Mouse (Mus musculus) forebrain, embryonic 16.5 days (tissue): ENCODE measurements around the gene Ints2. TPM values are rescaled to one million over a fixed set of nuclear protein-coding genes. Genes with fewer than 3 reads are reported as not detected.
A peak's percentile ranks its signal among the peaks of the same experiment; 100 is the strongest.
"Not testable (repeated sequence)": the region's sequence is repeated elsewhere in the genome, so short reads cannot be mapped to it uniquely, and the experiment has no call there.

Experiments used
- ATAC-seq: fragments of 200-750 bp; cut with Nextera tagmentation; 2 replicates; pipeline ENCODE4 v1.8.0; 2017; ENCODE audit warnings: mild to moderate bottlenecking, moderate library complexity
- H3K27ac ChIP-seq: fragments of 300-500 bp; sonication (generic); 2 replicates; pipeline ENCODE4 v1.5.1; 2014; ENCODE audit warnings: low read length, control low read depth
- H3K27me3 ChIP-seq: fragments of 300-500 bp; sonication (generic); replicated peaks from 2 replicates; pipeline ENCODE4 v1.6.1; 2014; ENCODE audit warnings: low read length; ENCODE audit not compliant: control insufficient read depth, insufficient read depth
- H3K36me3 ChIP-seq: fragments of 300-500 bp; sonication (generic); 2 replicates; pipeline ENCODE4 v1.6.1; 2014; ENCODE audit not compliant: control insufficient read depth, insufficient read depth
- H3K4me1 ChIP-seq: fragments of 300-500 bp; sonication (generic); replicated peaks from 2 replicates; pipeline ENCODE4 v1.6.1; 2014; ENCODE audit warnings: low read length; ENCODE audit not compliant: control insufficient read depth, insufficient read depth
- H3K4me2 ChIP-seq: fragments of 300-500 bp; sonication (generic); 2 replicates; pipeline ENCODE4 v1.6.1; 2014; ENCODE audit warnings: mild to moderate bottlenecking, low read length, control low read depth
- H3K4me3 ChIP-seq: fragments of 300-500 bp; sonication (generic); replicated peaks from 2 replicates; pipeline ENCODE4 v1.5.1; 2014; ENCODE audit warnings: mild to moderate bottlenecking, low read length, control low read depth
- H3K9ac ChIP-seq: fragments of 300-500 bp; sonication (generic); replicated peaks from 2 replicates; pipeline ENCODE4 v1.6.1; 2014; ENCODE audit warnings: low read depth, low read length, control low read depth
- H3K9me3 ChIP-seq: fragments of 300-500 bp; sonication (generic); 2 replicates; pipeline ENCODE4 v1.6.1; 2016; ENCODE audit warnings: low read length; ENCODE audit not compliant: control insufficient read depth
- WGBS: fragments of 180-500 bp; shearing (Covaris S2); extraction: QIAGEN DNeasy Blood & Tissue Kit; methylation state at CpG from one replicate; pipeline ENCODE4 v1.1.7; 2014; 5-methylcytosine and 5-hydroxymethylcytosine counted together
- polyA plus RNA-seq: library from polyadenylated mRNA; unstranded; fragments of >200 nt; fragmentation: Nextera tagmentation; extraction: Ambion mirVana; gene quantifications from 2 replicates; pipeline ENCODE4 v1.2.1, GENCODE M21; 2015

The Ints2 gene
- polyA plus RNA-seq, result 31.0 and 32.9 TPM in 2 replicates

DNA sequence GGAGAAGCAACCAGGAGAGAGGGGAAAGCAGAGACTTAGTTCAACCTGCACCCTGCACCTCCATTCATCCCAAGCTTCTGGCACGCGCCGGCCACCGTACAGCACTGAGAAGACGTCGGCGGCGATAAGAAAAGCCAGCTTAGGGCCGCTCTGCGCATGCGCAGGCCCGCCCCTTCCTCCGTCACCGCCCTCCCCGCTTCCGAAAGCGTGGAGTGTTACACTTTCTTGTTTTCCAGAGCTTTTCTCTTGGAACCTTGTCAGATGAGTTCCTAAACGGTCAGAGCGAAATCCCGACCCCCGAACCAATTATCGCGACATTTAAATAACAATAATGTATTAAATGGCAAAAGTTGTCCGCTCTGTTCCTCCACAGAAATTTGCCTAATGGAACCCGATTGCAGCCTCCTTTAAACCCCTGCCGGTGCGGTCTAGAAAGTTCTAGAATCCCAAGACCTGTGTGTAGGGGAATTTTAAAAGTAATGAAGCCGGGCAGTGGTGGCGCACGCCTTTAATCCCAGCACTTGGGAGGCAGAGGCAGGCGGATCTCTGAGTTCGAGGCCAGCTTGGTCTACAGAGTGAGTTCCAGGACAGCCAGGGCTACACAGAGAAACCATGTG, at the start of gene Ints2:
Gene Ints2, minus strand, starts transcription at position 116 of the 617 bp plus-strand sequence.
- WGBS, result 8% methylated on average over 32 of the region's 32 CpGs
- peak; percentile 96 for ATAC-seq

DNA sequence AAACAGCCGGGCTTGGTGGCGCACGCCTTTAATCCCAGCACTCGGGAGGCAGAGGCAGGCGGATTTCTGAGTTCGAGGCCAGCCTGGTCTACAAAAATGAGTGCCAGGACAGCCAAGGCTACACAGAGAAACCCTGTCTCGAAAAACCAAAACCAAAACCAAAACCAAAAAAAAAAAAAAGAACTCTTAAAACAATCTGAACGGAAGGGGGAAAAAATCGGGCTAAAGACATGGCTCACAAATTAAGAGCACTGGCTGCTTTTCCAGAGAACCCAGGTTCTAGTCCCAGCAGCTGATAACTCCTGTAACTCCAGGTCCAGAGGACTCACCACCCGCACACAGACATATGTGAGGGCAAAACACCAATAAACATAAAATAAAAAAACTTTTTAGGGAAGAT, 34.8 kb upstream of the Ints2 start:
- 95% methylated on average over 10 of the region's 10 CpGs for WGBS
- H3K27ac ChIP-seq, H3K4me3 ChIP-seq, H3K36me3 ChIP-seq, H3K9ac ChIP-seq, H3K27me3 ChIP-seq, ATAC-seq, H3K9me3 ChIP-seq, H3K4me1 ChIP-seq, H3K4me2 ChIP-seq: not testable (repeated sequence)

More for the DNA sequence above, at the start of gene Ints2:
- Histone ChIP-seq H3K27me3 (no peaks in the 10 kb centered on the region), H3K27ac (peak within 1 kb of the TSS; percentile 60), H3K4me3 (peak within 1 kb of the TSS; percentile 61), H3K4me2 (peak within 1 kb of the TSS; percentile 74), H3K36me3 (peaks cover under 1% of the 10 kb centered on the region; the same call in 1 of the 2 replicates), H3K4me1 (peaks cover 15% of the 10 kb centered on the region), H3K9me3 (no peaks in the 10 kb centered on the region), H3K9ac (peak within 1 kb of the TSS; percentile 77)

GRCm38 (mm10) chr11:86291714-86292113, 34.3 kb upstream of the Ints2 start:
- ATAC-seq, result no peak
- H3K4me3 ChIP-seq, result no peak overlapping the region

DNA sequence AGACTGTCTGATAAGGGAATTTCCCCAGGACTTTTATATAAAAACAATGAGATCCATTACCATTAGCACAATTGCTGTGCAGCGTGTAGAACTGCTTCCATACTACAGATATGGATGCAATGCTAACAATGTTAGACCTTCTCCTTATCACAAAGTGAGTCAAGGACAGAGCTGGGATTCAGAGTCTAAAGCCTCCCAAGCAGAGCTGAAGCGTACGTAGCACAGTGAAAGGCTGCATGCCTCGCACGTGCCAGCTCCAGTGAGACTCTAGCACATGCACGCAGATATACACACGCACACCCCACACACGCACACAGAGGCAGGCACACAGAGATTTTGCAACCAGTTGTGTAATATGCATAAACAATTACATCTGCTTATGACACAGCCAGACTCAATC, 28.4 kb upstream of the Ints2 start:
- H3K36me3 ChIP-seq, result peaks cover 35% of the 10 kb centered on the region
- 92% methylated on average over 8 of the region's 8 CpGs for WGBS
- no peak overlapping the region for H3K9ac ChIP-seq
- H3K27ac ChIP-seq, result no peak overlapping the region
- H3K4me2 ChIP-seq, result no peak overlapping the region
- no peaks in the 10 kb centered on the region for H3K27me3 ChIP-seq
- ATAC-seq, result no peak
- no peak overlapping the region for H3K4me3 ChIP-seq
- H3K4me1 ChIP-seq, result no peaks in the 10 kb centered on the region
- no peaks in the 10 kb centered on the region for H3K9me3 ChIP-seq

More at GRCm38 (mm10) chr11:86291714-86292113, 34.3 kb upstream of the Ints2 start:
- Histone ChIP-seq H3K27ac (no peak overlapping the region), H3K27me3 (no peaks in the 10 kb centered on the region), H3K36me3 (peaks cover 4% of the 10 kb centered on the region; the same call in 1 of the 2 replicates), H3K9ac (no peak overlapping the region), H3K9me3 (no peaks in the 10 kb centered on the region), H3K4me2 (no peak overlapping the region), H3K4me1 (no peaks in the 10 kb centered on the region)
- 94% methylated on average over 6 of the region's 6 CpGs for WGBS

DNA sequence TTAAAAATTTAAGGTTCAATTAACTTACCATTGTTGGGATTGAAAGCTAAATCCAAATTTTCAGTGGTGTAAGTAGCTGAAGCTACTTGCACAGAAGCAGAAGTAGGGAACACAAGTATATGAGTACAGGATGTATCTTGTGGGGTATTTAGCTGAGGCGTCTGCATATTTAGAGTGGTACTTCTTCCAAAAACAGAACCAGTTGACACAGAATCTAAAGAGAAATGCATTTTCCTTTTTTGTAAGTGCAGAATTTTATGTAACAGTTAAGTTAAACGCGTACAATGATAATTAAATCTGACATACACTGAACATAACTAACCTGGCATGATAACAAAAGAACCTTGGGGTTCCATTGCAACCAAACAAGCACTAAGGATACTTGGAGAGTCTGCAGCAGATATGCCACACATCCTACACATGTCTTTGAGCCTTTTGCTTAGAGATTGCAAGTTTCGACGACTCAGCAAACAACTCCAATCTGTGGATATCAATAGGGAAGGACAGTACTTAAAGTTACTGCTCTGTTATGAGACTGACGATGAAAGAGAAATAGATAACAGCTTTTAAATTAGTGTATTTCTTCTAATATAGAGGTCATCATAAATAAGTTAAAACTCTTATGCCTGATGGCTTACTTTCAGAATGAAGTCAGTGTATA, 21.2 kb upstream of the Ints2 start:
- no peak overlapping the region for H3K4me3 ChIP-seq

DNA sequence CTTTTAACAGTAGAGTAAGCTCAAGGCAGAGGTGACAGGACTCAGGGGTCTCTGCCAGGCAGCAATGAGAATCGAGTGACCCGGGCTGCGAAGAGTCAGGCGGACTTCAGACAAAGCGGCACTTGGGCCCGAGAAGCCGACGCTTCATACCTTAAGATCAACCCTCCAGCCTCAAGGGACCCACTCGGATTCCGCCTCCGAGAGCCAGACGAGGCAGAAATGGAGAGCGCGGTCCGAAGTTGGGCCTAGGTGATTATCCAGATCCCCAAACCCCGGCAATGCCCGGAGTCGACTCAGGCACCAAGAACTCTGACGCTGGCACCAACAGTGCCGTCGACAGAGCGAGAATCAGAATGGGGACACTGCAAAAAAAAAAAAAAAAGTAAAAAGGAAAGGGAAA, 321 bp downstream of the Ints2 start:
- H3K36me3 ChIP-seq, result peaks cover 2% of the 10 kb centered on the region; the same call in 1 of the 2 replicates
- peaks cover 15% of the 10 kb centered on the region for H3K4me1 ChIP-seq
- peak overlapping the region; percentile 61 for H3K4me3 ChIP-seq
- peak overlapping the region; percentile 60 for H3K27ac ChIP-seq
- peak; percentile 27 for ATAC-seq
- peak overlapping the region; percentile 74 for H3K4me2 ChIP-seq
- H3K27me3 ChIP-seq, result no peaks in the 10 kb centered on the region
- under 1% methylated on average over 22 of the region's 22 CpGs for WGBS
- H3K9ac ChIP-seq, result peak overlapping the region; percentile 77
- H3K9me3 ChIP-seq, result no peaks in the 10 kb centered on the region

More for the DNA sequence above, 21.2 kb upstream of the Ints2 start:
- H3K4me2 ChIP-seq, result no peak overlapping the region
- H3K9ac ChIP-seq, result no peak overlapping the region
- no peak for ATAC-seq
- H3K9me3 ChIP-seq, result no peaks in the 10 kb centered on the region
- no peaks in the 10 kb centered on the region for H3K27me3 ChIP-seq
- H3K36me3 ChIP-seq, result peaks cover 37% of the 10 kb centered on the region
- WGBS, result 95% methylated on average over 6 of the region's 6 CpGs
- H3K4me1 ChIP-seq, result no peaks in the 10 kb centered on the region
- no peak overlapping the region for H3K27ac ChIP-seq

GRCm38 (mm10) chr11:86253342-86253741, 4.0 kb downstream of the Ints2 start:
- no peak for ATAC-seq
- H3K4me2 ChIP-seq, result no peak overlapping the region
- WGBS, result 97% methylated on average over 1 of the region's 1 CpGs
- H3K4me3 ChIP-seq, result no peak overlapping the region
- H3K27ac ChIP-seq, result no peak overlapping the region
- H3K9ac ChIP-seq, result no peak overlapping the region
- peaks cover 15% of the 10 kb centered on the region for H3K4me1 ChIP-seq
- no peaks in the 10 kb centered on the region for H3K27me3 ChIP-seq
- no peaks in the 10 kb centered on the region for H3K9me3 ChIP-seq
- H3K36me3 ChIP-seq, result peaks cover 6% of the 10 kb centered on the region

- WGBS, result 86% methylated on average over 4 of the region's 4 CpGs
- Histone ChIP-seq H3K27me3 (no peaks in the 10 kb centered on the region), H3K4me3 (no peak overlapping the region), H3K9me3 (no peaks in the 10 kb centered on the region), H3K36me3 (peaks cover 32% of the 10 kb centered on the region), H3K4me2 (no peak overlapping the region), H3K27ac (no peak overlapping the region), H3K4me1 (no peaks in the 10 kb centered on the region), H3K9ac (no peak overlapping the region)
- ATAC-seq, result no peak
These were observed 24.9 kb downstream of the Ints2 start for GRCm38 (mm10) chr11:86232446-86232845.

- Histone ChIP-seq H3K27me3 (no peaks in the 10 kb centered on the region), H3K36me3 (peaks cover 32% of the 10 kb centered on the region), H3K4me2 (no peak overlapping the region), H3K9ac (no peak overlapping the region), H3K27ac (no peak overlapping the region), H3K9me3 (no peaks in the 10 kb centered on the region), H3K4me1 (no peaks in the 10 kb centered on the region), H3K4me3 (no peak overlapping the region)
- no peak for ATAC-seq
- WGBS, result 97% methylated on average over 13 of the region's 13 CpGs
These were observed 25.5 kb downstream of the Ints2 start for GRCm38 (mm10) chr11:86231781-86232350.
